Mouse (Mus musculus) forebrain, embryonic 16.5 days (tissue): ENCODE data around the gene S100a3. TPM values are rescaled to one million over a fixed set of nuclear protein-coding genes. Genes with fewer than 3 reads are reported as not detected.

Experiments
- ATAC-seq: fragments of 200-750 bp; cut with Nextera tagmentation; 2 replicates; pipeline ENCODE4 v1.8.0; 2017; ENCODE audit warnings: mild to moderate bottlenecking, moderate library complexity
- H3K27ac ChIP-seq: fragments of 300-500 bp; sonication (generic); 2 replicates; pipeline ENCODE4 v1.5.1; 2014; ENCODE audit warnings: low read length, control low read depth
- H3K27me3 ChIP-seq: fragments of 300-500 bp; sonication (generic); replicated peaks from 2 replicates; pipeline ENCODE4 v1.6.1; 2014; ENCODE audit warnings: low read length; ENCODE audit not compliant: control insufficient read depth, insufficient read depth
- H3K36me3 ChIP-seq: fragments of 300-500 bp; sonication (generic); 2 replicates; pipeline ENCODE4 v1.6.1; 2014; ENCODE audit not compliant: control insufficient read depth, insufficient read depth
- H3K4me1 ChIP-seq: fragments of 300-500 bp; sonication (generic); replicated peaks from 2 replicates; pipeline ENCODE4 v1.6.1; 2014; ENCODE audit warnings: low read length; ENCODE audit not compliant: control insufficient read depth, insufficient read depth
- H3K4me2 ChIP-seq: fragments of 300-500 bp; sonication (generic); 2 replicates; pipeline ENCODE4 v1.6.1; 2014; ENCODE audit warnings: mild to moderate bottlenecking, low read length, control low read depth
- H3K4me3 ChIP-seq: fragments of 300-500 bp; sonication (generic); replicated peaks from 2 replicates; pipeline ENCODE4 v1.5.1; 2014; ENCODE audit warnings: mild to moderate bottlenecking, low read length, control low read depth
- H3K9ac ChIP-seq: fragments of 300-500 bp; sonication (generic); replicated peaks from 2 replicates; pipeline ENCODE4 v1.6.1; 2014; ENCODE audit warnings: low read depth, low read length, control low read depth
- H3K9me3 ChIP-seq: fragments of 300-500 bp; sonication (generic); 2 replicates; pipeline ENCODE4 v1.6.1; 2016; ENCODE audit warnings: low read length; ENCODE audit not compliant: control insufficient read depth
- WGBS: fragments of 180-500 bp; shearing (Covaris S2); extraction: QIAGEN DNeasy Blood & Tissue Kit; methylation state at CpG from one replicate; pipeline ENCODE4 v1.1.7; 2014; 5-methylcytosine and 5-hydroxymethylcytosine counted together
- polyA plus RNA-seq: library from polyadenylated mRNA; unstranded; fragments of >200 nt; fragmentation: Nextera tagmentation; extraction: Ambion mirVana; gene quantifications from 2 replicates; pipeline ENCODE4 v1.2.1, GENCODE M21; 2015

S100a3 gene
- polyA plus RNA-seq, 1 experiment from 2014 or later, result not detected

DNA sequence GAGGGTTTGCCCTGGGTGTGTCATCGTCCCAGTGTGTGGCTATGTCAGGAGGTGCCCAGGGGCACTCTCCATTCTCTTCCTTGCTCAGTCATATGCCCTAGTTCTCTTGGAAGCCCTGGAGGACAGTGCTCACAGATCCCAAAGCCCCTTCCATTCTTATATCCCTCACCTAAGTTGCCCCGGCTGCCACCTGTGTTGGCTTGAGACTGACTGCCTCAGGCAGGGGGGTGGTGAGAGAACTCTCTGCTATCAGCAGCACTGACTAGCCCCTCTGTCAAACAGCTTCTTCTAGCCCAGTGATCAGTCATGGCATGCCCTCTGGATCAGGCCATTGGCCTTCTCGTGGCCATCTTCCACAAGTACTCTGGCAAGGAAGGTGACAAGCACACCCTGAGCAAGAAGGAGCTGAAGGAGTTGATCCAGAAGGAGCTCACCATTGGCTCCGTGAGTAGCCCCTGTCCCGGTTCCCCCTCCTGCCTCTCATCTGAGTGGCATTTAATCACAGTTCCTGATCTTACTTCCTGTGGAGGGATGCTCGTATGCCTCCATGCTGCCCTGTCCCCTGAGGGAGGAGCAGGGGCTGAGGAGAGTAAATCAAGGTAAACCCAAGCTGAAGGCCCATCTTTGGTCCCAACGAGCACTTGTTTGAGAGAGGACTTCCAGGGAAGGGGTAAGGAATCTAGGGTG is 53.2 kb downstream of the S100a3 start:
- Histone ChIP-seq H3K36me3 (no peaks in the 10 kb centered on the region), H3K4me2 (peak overlapping the region; percentile 56; the same call in 1 of the 2 replicates), H3K9ac (no peak overlapping the region), H3K9me3 (no peaks in the 10 kb centered on the region), H3K27ac (no peak overlapping the region), H3K27me3 (no peaks in the 10 kb centered on the region), H3K4me3 (no peak overlapping the region), H3K4me1 (peaks cover 6% of the 10 kb centered on the region)
- 71% methylated on average over 7 of the region's 7 CpGs for WGBS
- ATAC-seq, result no peak

DNA sequence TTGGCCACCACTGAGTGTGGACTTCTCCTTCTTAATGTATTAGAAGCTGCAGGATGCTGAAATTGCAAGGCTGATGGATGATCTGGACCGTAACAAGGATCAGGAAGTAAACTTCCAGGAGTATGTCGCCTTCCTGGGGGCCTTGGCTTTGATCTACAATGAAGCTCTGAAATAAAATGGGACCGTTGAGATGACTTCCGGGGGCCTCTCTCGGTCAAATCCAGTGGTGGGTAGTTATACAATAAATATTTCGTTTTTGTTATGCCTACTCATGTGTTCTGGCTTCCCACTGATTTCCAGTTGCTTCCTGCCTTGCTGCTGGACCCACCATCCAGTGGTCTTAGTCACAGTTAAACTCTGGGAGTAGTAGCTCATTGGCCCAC is 53.8 kb downstream of the S100a3 start:
- no peak overlapping the region for H3K4me3 ChIP-seq
- H3K36me3 ChIP-seq, result no peaks in the 10 kb centered on the region
- H3K27ac ChIP-seq, result no peak overlapping the region
- no peak overlapping the region for H3K4me2 ChIP-seq
- WGBS, result 86% methylated on average over 6 of the region's 6 CpGs
- H3K27me3 ChIP-seq, result no peaks in the 10 kb centered on the region
- H3K9me3 ChIP-seq, result no peaks in the 10 kb centered on the region
- peaks cover 6% of the 10 kb centered on the region for H3K4me1 ChIP-seq
- H3K9ac ChIP-seq, result no peak overlapping the region
- ATAC-seq, result no peak

DNA sequence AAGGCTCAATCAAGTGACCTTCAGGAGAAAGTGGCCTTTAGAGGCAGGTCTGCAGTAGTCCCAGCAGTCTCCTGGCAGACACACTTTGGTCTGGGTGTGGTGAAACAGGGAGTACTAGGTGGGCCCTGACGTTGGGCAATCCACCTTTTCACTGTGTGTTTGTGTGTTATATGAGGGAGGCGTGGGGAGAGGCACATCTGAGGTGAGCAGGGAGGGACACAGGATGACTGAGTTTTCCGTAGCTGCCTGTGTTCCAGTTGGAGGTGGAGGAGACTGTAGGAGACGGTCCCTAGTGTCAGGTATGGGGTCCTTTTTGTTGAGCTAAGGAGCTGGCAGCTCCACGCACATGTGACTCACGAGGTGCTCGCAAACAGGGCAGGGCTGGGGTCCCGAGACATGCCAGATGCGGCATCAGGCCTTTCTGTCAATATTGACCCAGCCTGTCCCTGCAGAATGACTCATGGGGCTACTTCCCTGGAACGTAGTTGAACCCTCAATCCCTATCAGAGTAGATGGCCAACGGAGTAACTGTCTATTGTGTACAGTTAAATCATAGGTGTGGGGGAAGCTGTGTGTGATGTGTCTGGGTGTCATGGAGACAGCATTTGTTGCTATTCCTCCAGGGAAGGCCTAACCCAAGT is 54.4 kb downstream of the S100a3 start:
- H3K27me3 ChIP-seq, result no peaks in the 10 kb centered on the region
- ATAC-seq, result no peak
- no peaks in the 10 kb centered on the region for H3K9me3 ChIP-seq
- H3K4me2 ChIP-seq, result no peak overlapping the region
- H3K27ac ChIP-seq, result no peak overlapping the region
- H3K36me3 ChIP-seq, result no peaks in the 10 kb centered on the region
- H3K4me3 ChIP-seq, result no peak overlapping the region
- 85% methylated on average over 11 of the region's 11 CpGs for WGBS
- peaks cover 6% of the 10 kb centered on the region for H3K4me1 ChIP-seq
- no peak overlapping the region for H3K9ac ChIP-seq

DNA sequence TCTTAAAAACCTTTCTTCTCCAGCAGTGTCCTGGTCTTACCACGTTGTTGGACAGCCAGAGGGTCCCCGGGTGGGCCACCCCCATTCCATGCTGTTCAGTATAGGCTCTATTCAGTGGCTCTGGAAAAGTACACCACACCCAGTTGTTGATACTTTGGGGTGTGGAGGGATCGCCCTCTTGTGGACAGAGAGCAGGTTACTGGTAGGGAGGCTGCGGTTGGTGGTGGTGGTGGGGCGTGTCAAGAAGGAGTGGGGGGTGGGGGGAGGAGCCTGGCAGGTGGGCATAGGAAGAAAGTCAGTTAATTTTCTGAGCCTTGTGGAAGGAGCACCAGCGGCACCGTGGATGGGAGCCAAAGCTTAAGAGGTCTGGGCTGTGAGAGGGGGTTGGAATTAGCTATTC is 55.0 kb downstream of the S100a3 start:
- WGBS, result 13% methylated on average over 7 of the region's 7 CpGs
- no peaks in the 10 kb centered on the region for H3K27me3 ChIP-seq
- no peak overlapping the region for H3K4me3 ChIP-seq
- H3K9ac ChIP-seq, result no peak overlapping the region
- H3K4me1 ChIP-seq, result peaks cover 6% of the 10 kb centered on the region
- no peaks in the 10 kb centered on the region for H3K9me3 ChIP-seq
- peak; percentile 63 for ATAC-seq
- no peaks in the 10 kb centered on the region for H3K36me3 ChIP-seq
- H3K27ac ChIP-seq, result no peak overlapping the region
- no peak overlapping the region for H3K4me2 ChIP-seq

DNA sequence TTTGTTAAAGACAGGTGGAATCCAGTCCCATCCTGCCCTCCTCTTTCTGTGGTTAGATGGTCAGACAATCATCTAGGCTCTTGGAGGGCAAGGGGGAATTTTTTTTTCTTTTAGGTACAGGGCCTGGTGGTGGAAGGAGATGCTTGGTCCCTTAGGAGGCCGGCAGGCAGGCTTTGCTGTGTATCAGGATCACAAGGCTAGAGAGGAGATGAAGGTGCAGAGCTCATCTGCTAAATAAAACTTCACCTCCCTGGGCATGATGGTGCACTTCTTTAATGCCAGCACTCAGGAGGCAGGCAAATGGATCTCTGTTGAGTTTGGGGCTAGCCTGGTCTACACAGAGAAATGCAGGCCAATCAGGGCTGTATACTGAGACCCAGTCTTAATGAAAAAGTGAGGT is 55.5 kb downstream of the S100a3 start:
- H3K27me3 ChIP-seq, result no peaks in the 10 kb centered on the region
- no peak overlapping the region for H3K9ac ChIP-seq
- H3K4me2 ChIP-seq, result no peak overlapping the region
- WGBS, result 65% methylated on average over 1 of the region's 1 CpGs
- no peaks in the 10 kb centered on the region for H3K9me3 ChIP-seq
- peaks cover 6% of the 10 kb centered on the region for H3K4me1 ChIP-seq
- ATAC-seq, result no peak
- H3K4me3 ChIP-seq, result no peak overlapping the region
- no peaks in the 10 kb centered on the region for H3K36me3 ChIP-seq
- no peak overlapping the region for H3K27ac ChIP-seq

DNA sequence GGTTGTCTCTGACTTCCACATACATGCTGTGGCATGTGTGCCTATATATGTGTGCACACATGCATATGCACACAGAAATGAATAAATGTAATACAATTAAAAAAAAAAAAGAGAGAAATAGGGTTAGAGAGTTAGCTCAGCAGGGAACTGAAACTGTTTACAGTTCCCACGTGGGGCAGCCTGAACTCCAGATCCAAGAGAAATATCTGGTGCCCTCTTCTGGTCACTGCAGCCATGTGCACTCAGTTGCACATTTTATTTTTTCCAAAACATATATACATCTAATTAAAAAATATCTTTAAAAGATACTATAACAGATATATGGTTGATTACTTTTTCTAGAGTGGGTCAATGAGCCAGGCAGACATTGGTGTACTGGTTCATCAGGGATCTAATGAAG is 57.2 kb downstream of the S100a3 start:
- H3K9ac ChIP-seq, result no peak overlapping the region
- H3K9me3 ChIP-seq, result no peaks in the 10 kb centered on the region
- no peak overlapping the region for H3K27ac ChIP-seq
- H3K36me3 ChIP-seq, result no peaks in the 10 kb centered on the region
- 15% methylated on average over 1 of the region's 1 CpGs for WGBS
- no peaks in the 10 kb centered on the region for H3K27me3 ChIP-seq
- no peak overlapping the region for H3K4me2 ChIP-seq
- H3K4me1 ChIP-seq, result peaks cover 6% of the 10 kb centered on the region
- no peak overlapping the region for H3K4me3 ChIP-seq
- no peak for ATAC-seq

DNA sequence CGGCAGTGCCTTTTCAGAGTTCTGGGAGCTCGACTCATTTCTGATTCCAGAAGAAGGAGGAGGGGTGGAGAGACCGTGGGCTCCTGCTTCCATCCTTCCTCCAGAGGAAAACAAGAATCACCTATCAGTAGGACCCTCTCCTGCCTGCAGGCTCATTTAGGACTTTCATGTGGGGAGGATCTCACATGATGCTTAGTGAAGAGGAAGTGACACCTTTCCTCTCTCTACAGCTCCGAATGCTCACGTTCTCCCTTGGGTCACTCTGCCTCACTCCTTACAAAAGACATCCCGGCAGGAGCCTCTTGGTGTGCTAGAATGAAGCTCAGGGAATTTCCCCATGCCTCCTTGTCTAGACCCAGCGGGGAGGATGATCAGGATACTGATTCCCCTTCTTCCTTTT is 61.2 kb downstream of the S100a3 start:
- no peak for ATAC-seq
- peaks cover 13% of the 10 kb centered on the region for H3K4me1 ChIP-seq
- H3K9ac ChIP-seq, result no peak overlapping the region
- H3K4me3 ChIP-seq, result no peak overlapping the region
- no peak overlapping the region for H3K27ac ChIP-seq
- H3K9me3 ChIP-seq, result no peaks in the 10 kb centered on the region
- 60% methylated on average over 7 of the region's 7 CpGs for WGBS
- no peaks in the 10 kb centered on the region for H3K27me3 ChIP-seq
- no peaks in the 10 kb centered on the region for H3K36me3 ChIP-seq
- no peak overlapping the region for H3K4me2 ChIP-seq

DNA sequence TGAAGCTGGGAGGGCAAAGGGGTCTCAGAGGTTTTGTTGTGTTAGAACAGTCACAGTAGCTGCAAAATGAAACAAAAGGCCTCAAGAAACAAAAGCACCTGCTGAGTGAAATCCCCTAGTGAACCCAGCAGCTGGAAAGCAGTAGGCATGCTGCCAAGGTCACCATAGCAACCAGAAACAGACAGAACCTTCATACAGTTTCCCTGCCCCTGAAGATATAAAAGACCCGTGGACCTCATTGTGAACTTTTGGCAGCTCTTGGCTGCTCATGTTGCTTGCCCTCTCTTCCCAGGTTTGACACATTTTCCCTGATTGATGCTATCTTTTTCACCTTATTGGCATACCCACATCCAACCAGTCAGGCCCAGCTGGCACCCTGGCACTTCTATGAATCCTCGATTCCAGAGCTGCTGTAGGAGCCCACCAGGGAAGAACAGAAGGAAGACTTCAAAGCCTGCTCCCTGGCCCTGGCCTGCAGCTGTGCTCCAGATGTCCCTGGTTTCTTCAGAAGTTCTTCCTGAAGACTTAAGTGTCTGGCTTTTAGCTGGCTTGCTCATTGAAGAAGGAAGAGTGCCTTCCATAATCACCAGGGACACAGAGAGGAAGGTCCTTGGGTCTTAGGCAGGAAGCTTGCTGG is 63.2 kb downstream of the S100a3 start:
- peaks cover 13% of the 10 kb centered on the region for H3K4me1 ChIP-seq
- no peaks in the 10 kb centered on the region for H3K9me3 ChIP-seq
- 2% methylated on average over 2 of the region's 2 CpGs for WGBS
- no peak overlapping the region for H3K9ac ChIP-seq
- no peaks in the 10 kb centered on the region for H3K27me3 ChIP-seq
- no peak overlapping the region for H3K4me3 ChIP-seq
- H3K36me3 ChIP-seq, result no peaks in the 10 kb centered on the region
- H3K4me2 ChIP-seq, result no peak overlapping the region
- no peak overlapping the region for H3K27ac ChIP-seq
- ATAC-seq, result peak; percentile 66; the same call in 1 of the 2 replicates

DNA sequence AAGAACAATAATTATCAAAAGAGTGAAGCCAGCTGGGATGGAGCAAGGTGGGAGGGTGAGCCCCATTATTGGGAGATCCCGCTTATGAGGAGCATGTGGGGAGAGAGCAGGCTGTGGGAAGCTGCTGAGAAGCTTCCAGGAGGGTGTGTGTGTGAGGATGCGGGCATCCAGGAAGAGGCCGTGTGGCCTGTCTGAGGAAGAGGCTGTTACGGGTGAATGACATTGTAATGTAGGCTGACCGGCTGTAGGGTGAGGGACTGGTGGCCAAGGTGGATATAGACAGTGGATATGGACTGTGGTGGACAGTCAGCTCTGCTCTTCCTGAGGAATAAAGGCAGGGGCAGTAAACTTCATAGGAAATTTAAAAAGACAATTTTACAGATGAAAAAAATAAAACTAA is 65.1 kb downstream of the S100a3 start:
- ATAC-seq, result no peak
- Histone ChIP-seq H3K9me3 (no peaks in the 10 kb centered on the region), H3K27me3 (no peaks in the 10 kb centered on the region), H3K27ac (no peak overlapping the region), H3K4me2 (no peak overlapping the region), H3K9ac (no peak overlapping the region), H3K4me1 (peaks cover 13% of the 10 kb centered on the region), H3K4me3 (no peak overlapping the region), H3K36me3 (no peaks in the 10 kb centered on the region)
- 78% methylated on average over 5 of the region's 5 CpGs for WGBS
